Mouse (Mus musculus): ENCODE data around the gene Anxa3. TPM values are rescaled to one million over a fixed set of nuclear protein-coding genes. Genes with fewer than 3 reads are reported as not detected.
A peak's percentile ranks its signal among the peaks of the same experiment; 100 is the strongest.

Gene Anxa3
- polyA plus RNA-seq (2015; fragmentation: Nextera tagmentation; extraction: Ambion mirVana): 24.3 and 29.5 TPM in 2 replicates

- H3K4me1 ChIP-seq: peaks cover 9% of the 10 kb centered on the region; the same call in 1 of the 2 replicates
- H3K9ac ChIP-seq: peak within 1 kb of the TSS; percentile 70
- H3K4me2 ChIP-seq: peak within 1 kb of the TSS; percentile 90
- H3K27me3 ChIP-seq: peaks cover 6% of the 10 kb centered on the region
- H3K4me3 ChIP-seq: peak within 1 kb of the TSS; percentile 51
- H3K36me3 ChIP-seq: no peaks in the 10 kb centered on the region
- no peak within 1 kb of the TSS for H3K27ac ChIP-seq
- ATAC-seq (ENCODE audit: insufficient number of reproducible peaks, insufficient read depth, low FRiP score, low TSS enrichment, low read depth): peak; percentile 78
- no peaks in the 10 kb centered on the region for H3K9me3 ChIP-seq
- WGBS: 9% methylated on average over 26 of the region's 26 CpGs
Observed at GRCm38 (mm10) chr5:96792936-96793718, at the start of gene Anxa3. Gene Anxa3 (plus strand): TSS chr5:96793339.

- WGBS: 72% methylated on average over 8 of the region's 8 CpGs
- no peak overlapping the region for H3K4me2 ChIP-seq
- no peak for ATAC-seq (ENCODE audit: insufficient number of reproducible peaks, insufficient read depth, low FRiP score, low TSS enrichment, low read depth)
Observed at GRCm38 (mm10) chr5:96747195-96747984, 45.7 kb upstream of the Anxa3 start.

GRCm38 (mm10) chr5:96757615-96758014 is 35.5 kb upstream of the Anxa3 start:
- no peaks in the 10 kb centered on the region for H3K9me3 ChIP-seq
- no peak overlapping the region for H3K9ac ChIP-seq
- H3K4me3 ChIP-seq: no peak overlapping the region
- H3K27ac ChIP-seq: no peak overlapping the region
- H3K4me2 ChIP-seq: no peak overlapping the region
- ATAC-seq (ENCODE audit: insufficient number of reproducible peaks, insufficient read depth, low FRiP score, low TSS enrichment, low read depth): no peak
- H3K27me3 ChIP-seq: no peaks in the 10 kb centered on the region
- no peaks in the 10 kb centered on the region for H3K4me1 ChIP-seq
- H3K36me3 ChIP-seq: peaks cover 7% of the 10 kb centered on the region; the same call in 1 of the 2 replicates
- 83% methylated on average over 7 of the region's 7 CpGs for WGBS

More at GRCm38 (mm10) chr5:96747195-96747984, 45.7 kb upstream of the Anxa3 start:
- peaks cover 17% of the 10 kb centered on the region for H3K36me3 ChIP-seq
- no peak overlapping the region for H3K9ac ChIP-seq
- H3K9me3 ChIP-seq: no peaks in the 10 kb centered on the region
- peaks cover 4% of the 10 kb centered on the region; the same call in 1 of the 2 replicates for H3K4me1 ChIP-seq
- no peak overlapping the region for H3K27ac ChIP-seq
- no peak overlapping the region for H3K4me3 ChIP-seq
- H3K27me3 ChIP-seq: no peaks in the 10 kb centered on the region

- Histone ChIP-seq H3K27me3 (no peaks in the 10 kb centered on the region), H3K9ac (no peak overlapping the region), H3K27ac (no peak overlapping the region), H3K9me3 (no peaks in the 10 kb centered on the region), H3K4me3 (no peak overlapping the region), H3K4me2 (no peak overlapping the region), H3K36me3 (peaks cover 7% of the 10 kb centered on the region; the same call in 1 of the 2 replicates), H3K4me1 (no peaks in the 10 kb centered on the region)
- 88% methylated on average over 1 of the region's 1 CpGs for WGBS
- ATAC-seq (ENCODE audit: insufficient number of reproducible peaks, insufficient read depth, low FRiP score, low TSS enrichment, low read depth): no peak
Observed at GRCm38 (mm10) chr5:96762021-96762420, 31.1 kb upstream of the Anxa3 start.

- no peak overlapping the region for H3K27ac ChIP-seq
- peaks cover 4% of the 10 kb centered on the region for H3K36me3 ChIP-seq
- WGBS: 66% methylated on average over 10 of the region's 10 CpGs
- H3K4me3 ChIP-seq: no peak overlapping the region
- H3K9ac ChIP-seq: no peak overlapping the region
- H3K4me2 ChIP-seq: no peak overlapping the region
- H3K4me1 ChIP-seq: no peaks in the 10 kb centered on the region
- ATAC-seq (ENCODE audit: insufficient number of reproducible peaks, insufficient read depth, low FRiP score, low TSS enrichment, low read depth): no peak
- no peaks in the 10 kb centered on the region for H3K9me3 ChIP-seq
- no peaks in the 10 kb centered on the region for H3K27me3 ChIP-seq
Observed at GRCm38 (mm10) chr5:96768846-96769471, 24.2 kb upstream of the Anxa3 start.

- ATAC-seq (ENCODE audit: insufficient number of reproducible peaks, insufficient read depth, low FRiP score, low TSS enrichment, low read depth): no peak
- H3K4me1 ChIP-seq: no peaks in the 10 kb centered on the region
- H3K36me3 ChIP-seq: peaks cover 5% of the 10 kb centered on the region; the same call in 1 of the 2 replicates
- H3K27ac ChIP-seq: no peak overlapping the region
- H3K9me3 ChIP-seq: no peaks in the 10 kb centered on the region
- 80% methylated on average over 14 of the region's 14 CpGs for whole genome bisulfite sequencing
- H3K27me3 ChIP-seq: no peaks in the 10 kb centered on the region
- H3K4me2 ChIP-seq: no peak overlapping the region
- no peak overlapping the region for H3K4me3 ChIP-seq
- H3K9ac ChIP-seq: no peak overlapping the region
Observed at GRCm38 (mm10) chr5:96783506-96784288, 9.4 kb upstream of the Anxa3 start.

- H3K4me2 ChIP-seq: no peak overlapping the region
- no peak overlapping the region for H3K4me3 ChIP-seq
- no peaks in the 10 kb centered on the region for H3K4me1 ChIP-seq
- WGBS: 87% methylated on average over 5 of the region's 5 CpGs
- H3K27ac ChIP-seq: no peak overlapping the region
- ATAC-seq (ENCODE audit: insufficient number of reproducible peaks, insufficient read depth, low FRiP score, low TSS enrichment, low read depth): no peak
- H3K9ac ChIP-seq: no peak overlapping the region
- H3K36me3 ChIP-seq: peaks cover 5% of the 10 kb centered on the region; the same call in 1 of the 2 replicates
- no peaks in the 10 kb centered on the region for H3K27me3 ChIP-seq
- H3K9me3 ChIP-seq: no peaks in the 10 kb centered on the region
Observed at GRCm38 (mm10) chr5:96785096-96785495, 8.0 kb upstream of the Anxa3 start.

- H3K27me3 ChIP-seq: peaks cover 6% of the 10 kb centered on the region
- H3K27ac ChIP-seq: no peak overlapping the region
- ATAC-seq (ENCODE audit: insufficient number of reproducible peaks, insufficient read depth, low FRiP score, low TSS enrichment, low read depth): no peak
- H3K4me2 ChIP-seq: no peak overlapping the region
- no peaks in the 10 kb centered on the region for H3K9me3 ChIP-seq
- no peak overlapping the region for H3K9ac ChIP-seq
- WGBS: 53% methylated on average over 9 of the region's 9 CpGs
- H3K36me3 ChIP-seq: no peaks in the 10 kb centered on the region
- H3K4me3 ChIP-seq: no peak overlapping the region
- H3K4me1 ChIP-seq: peaks cover 9% of the 10 kb centered on the region; the same call in 1 of the 2 replicates
Observed at GRCm38 (mm10) chr5:96792422-96792821, 717 bp upstream of the Anxa3 start.

- 55% methylated on average over 10 of the region's 10 CpGs for WGBS
- H3K27ac ChIP-seq: no peak overlapping the region
- H3K4me1 ChIP-seq: peaks cover 9% of the 10 kb centered on the region; the same call in 1 of the 2 replicates
- H3K27me3 ChIP-seq: peaks cover 6% of the 10 kb centered on the region
- H3K4me2 ChIP-seq: peak overlapping the region; percentile 90
- no peaks in the 10 kb centered on the region for H3K9me3 ChIP-seq
- H3K9ac ChIP-seq: peak overlapping the region; percentile 70; the same call in 1 of the 2 replicates
- peak overlapping the region; percentile 51 for H3K4me3 ChIP-seq
- H3K36me3 ChIP-seq: no peaks in the 10 kb centered on the region
- ATAC-seq (ENCODE audit: insufficient number of reproducible peaks, insufficient read depth, low FRiP score, low TSS enrichment, low read depth): no peak
Observed at GRCm38 (mm10) chr5:96793953-96794635, 955 bp downstream of the Anxa3 start.

- peaks cover 6% of the 10 kb centered on the region for H3K27me3 ChIP-seq
- H3K4me2 ChIP-seq: no peak overlapping the region
- peaks cover 9% of the 10 kb centered on the region; the same call in 1 of the 2 replicates for H3K4me1 ChIP-seq
- no peak for ATAC-seq (ENCODE audit: insufficient number of reproducible peaks, insufficient read depth, low FRiP score, low TSS enrichment, low read depth)
- H3K4me3 ChIP-seq: no peak overlapping the region
- no peaks in the 10 kb centered on the region for H3K9me3 ChIP-seq
- no peak overlapping the region for H3K27ac ChIP-seq
- H3K36me3 ChIP-seq: no peaks in the 10 kb centered on the region
- 79% methylated on average over 1 of the region's 1 CpGs for WGBS
- H3K9ac ChIP-seq: no peak overlapping the region
Observed at GRCm38 (mm10) chr5:96795752-96796151, 2.6 kb downstream of the Anxa3 start.

Data from embryonic facial prominence, embryonic 13.5 days (tissue).